Mouse (Mus musculus) myocyte (in vitro differentiated cells): ENCODE measurements at regions not wholly inside any gene's neighbourhood (a gene's known extent, or its start where the extent isn't known, plus 50 kb on each side); places are given as distances from the start of the nearest gene placed in this dataset.

Source experiments
- H3K27me3 ChIP-seq: one replicate; pipeline ENCODE4 v1.6.1; 2011; ENCODE audit not compliant: control insufficient read depth, insufficient read depth, insufficient read length
- H3K36me3 ChIP-seq: one replicate; pipeline ENCODE4 v1.6.1; 2011; ENCODE audit not compliant: control insufficient read depth, insufficient read depth
- H3K4me2 ChIP-seq: one replicate; pipeline ENCODE4 v1.6.1; 2011; ENCODE audit warnings: low read depth, control low read depth
- H3K4me3 ChIP-seq: one replicate; pipeline ENCODE4 v1.5.1; 2011; ENCODE audit warnings: mild to moderate bottlenecking, control low read depth, moderate library complexity
- H3K79me2 ChIP-seq: one replicate; pipeline ENCODE4 v1.6.1; 2011; ENCODE audit not compliant: control insufficient read depth, insufficient read depth
- H3ac ChIP-seq: one replicate; pipeline ENCODE4 v1.6.1; 2011; ENCODE audit not compliant: control insufficient read depth, insufficient read length
- CEBPB ChIP-seq: IDR thresholded peaks from 2 replicates; pipeline ENCODE4 v1.6.1; 2011; ENCODE audit warnings: mild to moderate bottlenecking, moderate library complexity; ENCODE audit not compliant: poor library complexity, insufficient read depth, severe bottlenecking
- E2F4 ChIP-seq: IDR thresholded peaks from one replicate; pipeline ENCODE4 v1.6.1; 2011; ENCODE audit warnings: mild to moderate bottlenecking, control low read depth, moderate library complexity; ENCODE audit not compliant: insufficient read depth
- MAX ChIP-seq: IDR thresholded peaks from one replicate; pipeline ENCODE4 v1.6.1; 2011; ENCODE audit warnings: low read depth, mild to moderate bottlenecking, control low read depth
- MYOD1 ChIP-seq, 3 experiments: IDR thresholded peaks; one replicate each; pipeline ENCODE4 v1.6.1; 2011; ENCODE audit warnings: control low read depth in 2 of 3, low read depth in 2 of 3, mild to moderate bottlenecking in 2 of 3, moderate library complexity in 1 of 3; ENCODE audit not compliant: insufficient read length in 2 of 3, control insufficient read depth in 1 of 3
- MYOG ChIP-seq, 3 experiments: IDR thresholded peaks; one replicate each; pipeline ENCODE4 v1.6.1; 2011; ENCODE audit warnings: control low read depth in 2 of 3, low read depth in 2 of 3, mild to moderate bottlenecking in 2 of 3; ENCODE audit not compliant: insufficient read length in 2 of 3, control insufficient read depth in 1 of 3, insufficient read depth in 1 of 3
- POLR2A ChIP-seq: IDR thresholded peaks from one replicate; pipeline ENCODE4 v1.6.1; 2011; ENCODE audit warnings: low read depth, mild to moderate bottlenecking, control low read depth, moderate library complexity; ENCODE audit not compliant: insufficient read length
- POLR2AphosphoS2 ChIP-seq: IDR thresholded peaks from one replicate; pipeline ENCODE4 v1.6.1; 2011; ENCODE audit warnings: low read depth, control low read depth; ENCODE audit not compliant: insufficient read length
- REST ChIP-seq: IDR thresholded peaks from one replicate; pipeline ENCODE4 v1.6.1; 2011; ENCODE audit warnings: mild to moderate bottlenecking, control low read depth, moderate library complexity; ENCODE audit not compliant: insufficient read depth, insufficient read length
- SRF ChIP-seq: IDR thresholded peaks from one replicate; pipeline ENCODE4 v1.6.1; 2011; ENCODE audit warnings: low read depth; ENCODE audit not compliant: control insufficient read depth, insufficient read length
- TCF12 ChIP-seq: IDR thresholded peaks from one replicate; pipeline ENCODE4 v1.6.1; 2011; ENCODE audit warnings: mild to moderate bottlenecking, control low read depth; ENCODE audit not compliant: poor library complexity, insufficient read depth, severe bottlenecking
- TCF3 ChIP-seq: IDR thresholded peaks from one replicate; pipeline ENCODE4 v1.6.1; 2011; ENCODE audit warnings: low read depth, control low read depth; ENCODE audit not compliant: insufficient read length
- USF1 ChIP-seq: IDR thresholded peaks from one replicate; pipeline ENCODE4 v1.6.1; 2011; ENCODE audit warnings: low read depth, mild to moderate bottlenecking, control low read depth, moderate library complexity

- Histone ChIP-seq H3K27me3 (no peaks in the 10 kb centered on the region), H3K4me2 (no peak overlapping the region), H3ac (no peak overlapping the region), H3K36me3 (no peaks in the 10 kb centered on the region), H3K4me3 (no peak overlapping the region), H3K79me2 (no peaks in the 10 kb centered on the region)
- TF ChIP-seq REST = no peak
- TF ChIP-seq POLR2A = no peak
- TF ChIP-seq E2F4 = no peak
- no peak for TF ChIP-seq TCF3
- TF ChIP-seq SRF = no peak
- TF ChIP-seq MYOD1 (IDR thresholded peaks at IDR 0.05; ENCODE audit: control insufficient read depth in 1 of 3, insufficient read length in 2 of 3, low read depth in 2 of 3) = no peak
- no peak for TF ChIP-seq MYOG (IDR thresholded peaks at IDR 0.05; ENCODE audit: control insufficient read depth in 1 of 3, insufficient read depth in 1 of 3, insufficient read length in 2 of 3, low read depth in 2 of 3)
- no peak for TF ChIP-seq TCF12
- no peak for TF ChIP-seq POLR2AphosphoS2
- no peak for TF ChIP-seq USF1
- TF ChIP-seq MAX = no peak
These were observed 124.4 kb downstream of the Efnb2 start for GRCm38 (mm10) chr8:8536626-8537025.

- H3K27me3 ChIP-seq = no peaks in the 10 kb centered on the region
- H3K4me3 ChIP-seq = no peak overlapping the region
- no peak overlapping the region for H3ac ChIP-seq
- no peak overlapping the region for H3K4me2 ChIP-seq
- H3K79me2 ChIP-seq = no peaks in the 10 kb centered on the region
- H3K36me3 ChIP-seq = no peaks in the 10 kb centered on the region
- TF ChIP-seq REST = no peak
- no peak for TF ChIP-seq E2F4
- no peak for TF ChIP-seq USF1
- no peak for TF ChIP-seq SRF
- TF ChIP-seq MYOG (IDR thresholded peaks at IDR 0.05; ENCODE audit: control insufficient read depth in 1 of 3, insufficient read depth in 1 of 3, insufficient read length in 2 of 3, low read depth in 2 of 3) = no peak
These were observed 126.3 kb downstream of the Efnb2 start for GRCm38 (mm10) chr8:8534787-8535186.

- no peak overlapping the region for H3ac ChIP-seq
- no peaks in the 10 kb centered on the region for H3K27me3 ChIP-seq
- H3K4me2 ChIP-seq = no peak overlapping the region
- H3K4me3 ChIP-seq = no peak overlapping the region
- TF ChIP-seq MYOG (IDR thresholded peaks at IDR 0.05; ENCODE audit: control insufficient read depth in 1 of 3, insufficient read depth in 1 of 3, insufficient read length in 2 of 3, low read depth in 2 of 3) (peak; percentile 2 to 76 (median 8)), TCF3 (no peak), CEBPB (no peak), MAX (no peak), MYOD1 (IDR thresholded peaks at IDR 0.05; ENCODE audit: control insufficient read depth in 1 of 3, insufficient read length in 2 of 3, low read depth in 2 of 3) (peak in 1 of 3 experiments; percentile 75), E2F4 (no peak)
- H3K36me3 ChIP-seq = no peaks in the 10 kb centered on the region
- H3K79me2 ChIP-seq = no peaks in the 10 kb centered on the region
These were observed 128.1 kb downstream of the Efnb2 start for GRCm38 (mm10) chr8:8532907-8533306.

- no peaks in the 10 kb centered on the region for H3K79me2 ChIP-seq
- H3K4me2 ChIP-seq = no peak overlapping the region
- TF ChIP-seq TCF3 (no peak), USF1 (no peak), MYOG (IDR thresholded peaks at IDR 0.05; ENCODE audit: control insufficient read depth in 1 of 3, insufficient read depth in 1 of 3, insufficient read length in 2 of 3, low read depth in 2 of 3) (no peak), POLR2AphosphoS2 (no peak), MYOD1 (IDR thresholded peaks at IDR 0.05; ENCODE audit: control insufficient read depth in 1 of 3, insufficient read length in 2 of 3, low read depth in 2 of 3) (no peak), SRF (no peak), TCF12 (no peak), CEBPB (no peak), REST (no peak), POLR2A (no peak), E2F4 (no peak), MAX (no peak)
- no peaks in the 10 kb centered on the region for H3K27me3 ChIP-seq
- H3K36me3 ChIP-seq = no peaks in the 10 kb centered on the region
- H3K4me3 ChIP-seq = no peak overlapping the region
- H3ac ChIP-seq = no peak overlapping the region
These were observed 130.5 kb downstream of the Efnb2 start for GRCm38 (mm10) chr8:8530540-8530939.

- H3K27me3 ChIP-seq = no peaks in the 10 kb centered on the region
- H3K4me3 ChIP-seq = no peak overlapping the region
- H3ac ChIP-seq = no peak overlapping the region
- no peaks in the 10 kb centered on the region for H3K36me3 ChIP-seq
- H3K4me2 ChIP-seq = no peak overlapping the region
- no peaks in the 10 kb centered on the region for H3K79me2 ChIP-seq
- TF ChIP-seq MYOD1 (IDR thresholded peaks at IDR 0.05; ENCODE audit: control insufficient read depth in 1 of 3, insufficient read length in 2 of 3, low read depth in 2 of 3) = peak in 1 of 3 experiments; percentile 28
- TF ChIP-seq POLR2A = no peak
These were observed 139.5 kb downstream of the Efnb2 start for GRCm38 (mm10) chr8:8521532-8521931.
